17 mouse cellular contexts compared by ENCODE assay signal in the genomic region with DNA sequence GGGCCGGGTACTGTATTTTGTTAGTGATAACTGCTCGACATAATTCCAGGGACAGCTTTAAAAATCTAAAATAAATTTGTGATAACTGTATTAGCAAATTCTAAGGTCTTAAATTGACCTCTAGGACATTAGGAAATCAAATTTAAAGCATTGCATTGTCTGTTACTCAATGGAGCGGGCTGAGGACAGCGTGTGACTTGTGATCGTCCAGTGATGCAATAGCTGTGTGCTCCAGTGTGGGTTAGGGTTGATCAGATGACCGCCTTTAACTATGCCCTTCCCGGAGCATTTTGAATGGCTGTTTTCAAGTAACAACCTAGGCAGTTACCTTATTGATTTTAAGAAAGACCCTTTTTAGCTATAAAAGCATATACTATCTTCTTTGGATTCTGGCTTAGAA. TPM values are rescaled to one million over a fixed set of nuclear protein-coding genes. Genes with fewer than 3 reads are reported as not detected.
DNase-seq lines count a peak whose midpoint lies in the region; ATAC-seq lines count a peak whose summit lies in the region.
"Had no signal": no experiment of that assay in that cellular context is flagged by ENCODE, and none has a peak within 500 bp of the region (broad histone marks: within the 10 kb centered on the region; RNA-seq: fewer than 3 reads in every experiment).

No protein-coding gene starts in this region.

- intact Hi-C loops in heart, postnatal 10 days (cut with DNase I), result loop anchor here (5.0 kb wide), 1 partner anchor 37 kb away; the partner anchor contains the start of gene E130114P18Rik

- H3K4me1 ChIP-seq in heart, embryonic 12.5 days (replicated peaks), result peaks cover 41% of the 10 kb centered on the region

- no peaks in the 10 kb centered on the region for H3K27me3 ChIP-seq in heart, embryonic 12.5 days (replicated peaks)
- H3K27me3 ChIP-seq: hindbrain, embryonic 12.5 days; limb, embryonic 15.5 days; Patski; stomach, embryonic 15.5 days had no signal

- H3K4me3 ChIP-seq in heart, embryonic 12.5 days, result no peak overlapping the region
- H3K4me3 ChIP-seq: hindbrain, embryonic 12.5 days; left cerebral cortex, adult 2 months; limb, embryonic 15.5 days; midbrain, embryonic 12.5 days; stomach, embryonic 15.5 days had no signal

- H3K36me3 ChIP-seq in heart, embryonic 12.5 days, result 0 out of 2 replicates have a peak, but pooled peaks cover under 1% of the 10 kb centered on the region
- H3K36me3 ChIP-seq: hindbrain, embryonic 12.5 days; limb, embryonic 15.5 days; midbrain, embryonic 12.5 days; stomach, embryonic 15.5 days had no signal

- H3K27ac ChIP-seq in heart, embryonic 12.5 days (ENCODE audit: poor library complexity, severe bottlenecking), result peak overlapping the region; percentile 80
- H3K27ac ChIP-seq: hindbrain, embryonic 12.5 days; left cerebral cortex, adult 2 months; limb, embryonic 15.5 days; midbrain, embryonic 12.5 days; stomach, embryonic 15.5 days had no signal

- no peak for DNase-seq in heart, postnatal 10 days
- DNase-seq in adrenal gland, postnatal 14 days, result peak; percentile 48
- DNase-seq in lung, postnatal 25 days (ENCODE audit: low spot score), result peak; percentile 62
- DNase-seq in urinary bladder, postnatal 14 days (ENCODE audit: low spot score), result no peak
- no peak for DNase-seq in right cerebral cortex, adult 18-20 months
- no peak for DNase-seq in right cerebral cortex, postnatal 25 days
- DNase-seq: cerebellum, adult 9-10 months; kidney, adult 11 months; kidney, postnatal 4 days had no signal

- WGBS in heart, embryonic 12.5 days, result 73% methylated on average over 7 of the region's 7 CpGs

- no peaks in the 10 kb centered on the region for H3K9me3 ChIP-seq in heart, embryonic 12.5 days (replicated peaks)
- H3K9me3 ChIP-seq: hindbrain, embryonic 12.5 days; limb, embryonic 15.5 days; midbrain, embryonic 12.5 days; stomach, embryonic 15.5 days had no signal

- no peak for ATAC-seq in heart, embryonic 12.5 days (ENCODE audit: insufficient number of reproducible peaks, low FRiP score)
- peak; percentile 100 for ATAC-seq in granulocyte monocyte progenitor cell, adult 5-6 weeks (replicated peaks; ENCODE audit: poor library complexity, severe bottlenecking)
- ATAC-seq: Patski had no signal

- no peak overlapping the region for H3K4me2 ChIP-seq in heart, embryonic 12.5 days
- H3K4me2 ChIP-seq: hindbrain, embryonic 12.5 days; limb, embryonic 15.5 days; midbrain, embryonic 12.5 days; stomach, embryonic 15.5 days had no signal

- no peak overlapping the region for H3K9ac ChIP-seq in heart, embryonic 12.5 days
- H3K9ac ChIP-seq: hindbrain, embryonic 12.5 days; limb, embryonic 15.5 days; midbrain, embryonic 12.5 days; stomach, embryonic 15.5 days had no signal

RNA-seq across cellular contexts. Expression of gene E130114P18Rik, which starts 36.6 kb away (rescaled TPM):
- polyA plus RNA-seq in heart, embryonic 12.5 days (2016; fragmentation: Nextera tagmentation; extraction: Ambion mirVana), result 0.50 and 0.74 TPM in 2 replicates
- under 1 TPM; 0.34 to 0.47 TPM for total RNA-seq in heart, postnatal 10 days (2021)
- total RNA-seq in adrenal gland, postnatal 14 days (2021), result not detected in 2 replicates
- total RNA-seq in granulocyte monocyte progenitor cell, adult 5-6 weeks (2014; fragmentation: Nextera tagmentation), result not detected in 2 replicates
- not detected in 2 replicates for total RNA-seq in granulocyte monocyte progenitor cell, adult 5-6 weeks (2017)

RNA-seq across cellular contexts. Expression of gene Nfia, which starts 42.0 kb away (rescaled TPM):
- 37.5 and 42.0 TPM in 2 replicates for polyA plus RNA-seq in heart, embryonic 12.5 days (2016; fragmentation: Nextera tagmentation; extraction: Ambion mirVana)
- total RNA-seq in heart, postnatal 10 days (2021), result 100 to 1,000 TPM; 196 to 199 TPM
- total RNA-seq in adrenal gland, postnatal 14 days (2021), result 201 and 226 TPM in 2 replicates
- total RNA-seq in granulocyte monocyte progenitor cell, adult 5-6 weeks (2014; fragmentation: Nextera tagmentation), result 5.6 and 14.0 TPM in 2 replicates
- 2.6 and 3.5 TPM in 2 replicates for total RNA-seq in granulocyte monocyte progenitor cell, adult 5-6 weeks (2017)

Comparison
In these comparisons a context has a peak if more than half of its experiments do, and no peak if none do; other contexts are left out.
1. DNase-seq: peak in adrenal gland, postnatal 14 days (single experiment) and lung, postnatal 25 days (single experiment); none in heart, postnatal 10 days (0 of 2), urinary bladder, postnatal 14 days (single experiment), right cerebral cortex, adult 18-20 months (single experiment) and right cerebral cortex, postnatal 25 days (single experiment).
2. RNA of gene Nfia, which starts 42.0 kb away (total RNA-seq): 201 to 226 TPM in adrenal gland, postnatal 14 days and 196 to 199 TPM in heart, postnatal 10 days; 2.6 to 14.0 TPM in granulocyte monocyte progenitor cell, adult 5-6 weeks; every median in the first group is over 10 times any median in the second.